Mouse (Mus musculus): ENCODE results near the gene Hipk4. TPM values are rescaled to one million over a fixed set of nuclear protein-coding genes. Genes with fewer than 3 reads are reported as not detected.

The Hipk4 gene
- 0.04 TPM in 1 of 2 replicates, not detected in the other for polyA plus RNA-seq (2015; fragmentation: Nextera tagmentation; extraction: Ambion mirVana)

DNA sequence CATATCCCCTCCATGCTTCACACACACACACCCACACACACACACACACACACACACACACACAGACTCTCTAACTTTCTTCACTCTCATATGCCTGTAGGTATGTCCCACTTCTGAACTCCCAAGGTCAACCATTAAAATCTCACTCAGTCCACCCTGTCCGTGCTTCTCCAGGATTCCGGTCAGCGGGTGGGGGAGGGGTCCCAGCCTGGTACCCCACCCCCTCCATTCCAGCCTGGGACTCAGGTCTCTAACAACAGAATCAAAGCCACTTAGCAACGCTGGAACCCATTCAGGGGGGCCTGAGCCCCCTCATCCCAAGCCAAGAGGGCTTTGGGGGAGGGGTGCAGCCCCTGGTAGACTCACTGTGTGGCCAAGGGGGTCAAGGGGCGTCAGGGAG, at the start of gene Hipk4:
TSS of gene Hipk4 (plus strand) at position 301 of the 400 bp plus-strand sequence.
- Histone ChIP-seq H3K9me3 (ENCODE audit: low read length) (0 out of 2 replicates have a peak, but pooled peaks cover 2% of the 10 kb centered on the region), H3K36me3 (replicated peaks; ENCODE audit: insufficient read depth, low read length) (no peaks in the 10 kb centered on the region), H3K4me1 (ENCODE audit: insufficient read depth) (peaks cover 9% of the 10 kb centered on the region), H3K4me3 (ENCODE audit: low read depth, low read length) (no peak within 1 kb of the TSS), H3K27me3 (ENCODE audit: insufficient read depth, low read length) (no peaks in the 10 kb centered on the region), H3K9ac (replicated peaks) (no peak within 1 kb of the TSS), H3K27ac (ENCODE audit: low read depth) (no peak within 1 kb of the TSS), H3K4me2 (ENCODE audit: low read depth, low read length) (no peak within 1 kb of the TSS)
- no peak for DNase-seq
- no peak for ATAC-seq
- TF ChIP-seq EP300 (IDR thresholded peaks at IDR 0.05; ENCODE audit: low read depth), result no peak
- TF ChIP-seq CTCF (IDR thresholded peaks at IDR 0.05; ENCODE audit: low read depth), result no peak
- WGBS (ENCODE audit: insufficient replicate concordance), result 66% methylated on average over 5 of the region's 5 CpGs

DNA sequence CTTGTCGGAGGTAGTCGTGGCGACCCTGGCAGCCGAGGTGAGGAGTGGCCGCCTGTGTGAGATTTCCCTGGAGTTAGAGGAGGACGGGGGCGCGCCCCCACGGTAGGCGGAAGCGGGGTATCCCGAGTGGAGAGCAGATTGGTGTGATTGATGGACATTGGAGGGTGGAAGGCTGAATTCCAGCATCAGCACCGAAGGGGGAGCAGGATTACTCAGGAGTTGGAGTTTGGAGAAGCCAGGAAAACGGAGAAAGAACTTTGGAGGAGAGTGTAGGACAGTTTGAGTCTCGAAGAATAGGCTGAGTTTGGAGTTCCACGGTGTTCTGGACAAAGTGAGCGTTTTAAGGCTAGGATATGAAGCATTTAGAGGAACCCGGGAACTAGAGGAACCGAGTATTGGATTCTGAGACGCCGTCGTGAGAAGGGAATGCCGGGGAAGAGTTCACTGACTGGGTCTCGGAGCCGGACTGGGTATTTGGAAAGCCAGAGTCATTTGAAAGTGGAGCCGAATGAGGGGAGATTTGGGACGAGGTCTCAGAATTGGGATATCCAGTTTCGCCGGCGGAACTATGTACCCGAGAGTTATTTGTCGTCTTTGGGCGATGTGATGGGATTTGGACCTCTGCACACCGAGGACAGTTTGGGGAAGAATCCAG, 49.1 kb upstream of the Hipk4 start:
- DNase-seq, result no peak
- H3K27ac ChIP-seq (ENCODE audit: low read depth), result peak overlapping the region; percentile 99

DNA sequence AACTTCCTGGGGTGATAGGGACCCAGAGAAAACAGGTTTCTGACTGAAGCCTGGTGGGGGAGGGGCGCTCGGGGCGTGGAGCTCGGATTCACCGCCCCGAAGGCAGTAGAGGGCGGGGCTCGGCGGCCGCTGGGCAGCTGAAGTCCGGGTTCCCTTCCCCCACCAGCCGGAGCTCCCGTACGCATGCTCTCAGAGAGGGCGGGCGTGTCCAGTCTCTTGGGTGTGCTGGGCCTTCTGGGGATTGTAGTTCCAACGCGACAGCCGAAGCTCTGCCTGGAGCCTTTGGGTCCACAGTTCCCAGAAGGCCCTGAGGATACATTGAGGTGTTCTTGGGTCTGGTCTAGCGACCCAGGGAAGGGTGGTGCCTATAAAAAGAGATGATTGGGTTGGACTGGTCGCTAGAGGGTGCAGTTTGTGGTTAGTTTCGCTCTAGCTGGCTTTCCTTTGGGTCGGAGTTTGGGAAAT, 48.5 kb upstream of the Hipk4 start:
- Histone ChIP-seq H3K4me3 (ENCODE audit: low read depth, low read length) (peak overlapping the region; percentile 92), H3K4me2 (ENCODE audit: low read depth, low read length) (peak overlapping the region; percentile 74), H3K9ac (replicated peaks) (peak overlapping the region; percentile 92), H3K36me3 (replicated peaks; ENCODE audit: insufficient read depth, low read length) (peaks cover 23% of the 10 kb centered on the region), H3K27ac (ENCODE audit: low read depth) (peak overlapping the region; percentile 99), H3K4me1 (ENCODE audit: insufficient read depth) (peaks cover 43% of the 10 kb centered on the region), H3K9me3 (ENCODE audit: low read length) (no peaks in the 10 kb centered on the region), H3K27me3 (ENCODE audit: insufficient read depth, low read length) (no peaks in the 10 kb centered on the region)
- ATAC-seq (peak; percentile 85), DNase-seq (peak; percentile 99)
- TF ChIP-seq CTCF (IDR thresholded peaks at IDR 0.05; ENCODE audit: low read depth), result peak; percentile 84
- TF ChIP-seq EP300 (IDR thresholded peaks at IDR 0.05; ENCODE audit: low read depth), result peak; percentile 46
- under 1% methylated on average over 23 of the region's 23 CpGs for WGBS (ENCODE audit: insufficient replicate concordance)

More for the DNA sequence above, 49.1 kb upstream of the Hipk4 start:
- TF ChIP-seq CTCF (IDR thresholded peaks at IDR 0.05; ENCODE audit: low read depth), result no peak
- TF ChIP-seq EP300 (IDR thresholded peaks at IDR 0.05; ENCODE audit: low read depth), result no peak
- ATAC-seq, result peak; percentile 1; the same call in 1 of the 2 replicates
- Histone ChIP-seq H3K9ac (replicated peaks) (peak overlapping the region; percentile 92), H3K9me3 (ENCODE audit: low read length) (no peaks in the 10 kb centered on the region), H3K36me3 (replicated peaks; ENCODE audit: insufficient read depth, low read length) (peaks cover 23% of the 10 kb centered on the region), H3K4me2 (ENCODE audit: low read depth, low read length) (peak overlapping the region; percentile 74), H3K27me3 (ENCODE audit: insufficient read depth, low read length) (no peaks in the 10 kb centered on the region), H3K4me3 (ENCODE audit: low read depth, low read length) (peak overlapping the region; percentile 92), H3K4me1 (ENCODE audit: insufficient read depth) (peaks cover 39% of the 10 kb centered on the region)
- WGBS (ENCODE audit: insufficient replicate concordance), result under 1% methylated on average over 34 of the region's 34 CpGs

DNA sequence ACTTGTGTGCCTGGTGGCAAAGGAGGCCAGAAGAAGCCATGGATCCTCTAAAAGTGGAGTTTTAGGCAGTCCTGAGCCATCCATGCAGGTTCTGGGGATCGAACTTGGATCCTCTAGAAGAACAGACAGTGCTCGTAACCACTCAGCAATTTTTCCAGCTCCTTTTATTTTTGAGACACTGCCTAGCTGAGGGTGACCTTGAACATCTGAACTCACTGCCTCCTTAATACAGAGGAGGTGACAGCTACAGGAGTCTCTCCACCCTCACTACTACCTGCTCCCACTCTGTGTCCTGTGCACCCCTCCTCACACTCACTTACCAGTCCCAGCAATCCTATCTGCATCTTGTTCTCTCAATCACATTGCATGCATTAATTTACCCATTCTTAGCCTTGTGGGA, 47.5 kb upstream of the Hipk4 start:
- Histone ChIP-seq H3K4me2 (ENCODE audit: low read depth, low read length) (peak overlapping the region; percentile 74), H3K9me3 (ENCODE audit: low read length) (no peaks in the 10 kb centered on the region), H3K9ac (replicated peaks) (peak overlapping the region; percentile 63), H3K4me1 (ENCODE audit: insufficient read depth) (peaks cover 49% of the 10 kb centered on the region), H3K27me3 (ENCODE audit: insufficient read depth, low read length) (no peaks in the 10 kb centered on the region), H3K27ac (ENCODE audit: low read depth) (peak overlapping the region; percentile 99), H3K4me3 (ENCODE audit: low read depth, low read length) (peak overlapping the region; percentile 92), H3K36me3 (replicated peaks; ENCODE audit: insufficient read depth, low read length) (peaks cover 23% of the 10 kb centered on the region)
- ATAC-seq, result no peak
- TF ChIP-seq EP300 (IDR thresholded peaks at IDR 0.05; ENCODE audit: low read depth) (no peak), CTCF (IDR thresholded peaks at IDR 0.05; ENCODE audit: low read depth) (no peak)
- DNase-seq, result no peak
- WGBS (ENCODE audit: insufficient replicate concordance), result 79% methylated on average over 2 of the region's 2 CpGs

DNA sequence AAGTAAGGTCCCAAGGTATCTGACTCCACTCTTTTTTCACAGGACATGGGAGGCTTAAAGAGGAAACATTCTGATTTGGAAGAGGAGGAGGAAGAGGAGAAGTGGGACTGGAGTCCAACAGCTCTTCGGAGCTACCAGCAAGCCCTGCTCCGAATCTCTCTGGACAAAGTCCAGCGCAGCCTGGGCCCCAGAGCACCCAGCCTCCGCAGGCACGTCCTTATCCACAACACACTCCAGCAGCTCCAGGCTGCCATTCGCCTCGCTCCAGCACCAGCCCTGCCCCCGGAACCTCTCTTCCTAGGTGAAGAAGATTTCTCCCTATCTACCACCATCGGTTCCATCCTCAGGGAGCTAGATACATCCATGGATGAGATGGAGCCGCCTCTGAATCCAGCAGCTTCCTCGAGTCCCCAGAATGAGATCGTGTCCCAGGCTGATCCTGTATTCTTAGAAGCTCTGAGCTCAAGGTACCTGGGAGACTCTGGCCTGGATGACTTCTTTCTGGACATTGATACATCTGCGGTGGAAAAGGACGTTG, 46.9 kb upstream of the Hipk4 start:
- WGBS (ENCODE audit: insufficient replicate concordance), result 80% methylated on average over 14 of the region's 14 CpGs
- TF ChIP-seq EP300 (IDR thresholded peaks at IDR 0.05; ENCODE audit: low read depth) (no peak), CTCF (IDR thresholded peaks at IDR 0.05; ENCODE audit: low read depth) (no peak)
- H3K9me3 ChIP-seq (ENCODE audit: low read length), result no peaks in the 10 kb centered on the region
- H3K27me3 ChIP-seq (ENCODE audit: insufficient read depth, low read length), result no peaks in the 10 kb centered on the region
- peak overlapping the region; percentile 74 for H3K4me2 ChIP-seq (ENCODE audit: low read depth, low read length)
- H3K27ac ChIP-seq (ENCODE audit: low read depth), result peak overlapping the region; percentile 99; the same call in 1 of the 2 replicates
- H3K4me3 ChIP-seq (ENCODE audit: low read depth, low read length), result no peak overlapping the region
- DNase-seq, result peak; percentile 25
- no peak for ATAC-seq
- peaks cover 23% of the 10 kb centered on the region for H3K36me3 ChIP-seq (replicated peaks; ENCODE audit: insufficient read depth, low read length)
- H3K4me1 ChIP-seq (ENCODE audit: insufficient read depth), result peaks cover 52% of the 10 kb centered on the region
- no peak overlapping the region; the same call in none of the 2 replicates for H3K9ac ChIP-seq (replicated peaks)

DNA sequence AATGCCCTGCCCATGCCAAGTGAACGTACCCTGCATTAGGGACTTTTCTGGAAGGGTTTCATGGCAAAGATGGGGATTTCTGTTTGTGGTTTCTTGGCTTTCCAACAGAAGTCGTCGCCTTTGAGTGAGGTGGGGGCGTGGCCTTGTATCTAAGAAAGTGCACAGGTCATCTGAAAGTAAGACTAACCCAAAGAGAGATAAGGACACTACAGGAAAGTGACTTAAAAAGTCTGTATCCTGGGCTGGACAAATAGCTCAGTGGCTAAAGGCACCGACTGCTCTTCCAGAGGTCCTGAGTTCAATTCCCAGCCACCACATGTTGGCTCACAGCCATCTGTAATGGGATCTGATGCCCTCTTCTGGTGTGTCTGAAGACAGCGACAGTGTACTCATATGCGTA, 44.5 kb upstream of the Hipk4 start:
- H3K9me3 ChIP-seq (ENCODE audit: low read length), result no peaks in the 10 kb centered on the region
- peaks cover 47% of the 10 kb centered on the region for H3K4me1 ChIP-seq (ENCODE audit: insufficient read depth)
- DNase-seq (no peak), ATAC-seq (no peak)
- H3K27ac ChIP-seq (ENCODE audit: low read depth), result peak overlapping the region; percentile 91
- 0 out of 2 replicates have a peak overlapping the region, but pooled peaks have one; percentile 26 for H3K9ac ChIP-seq (replicated peaks)
- no peak overlapping the region for H3K4me3 ChIP-seq (ENCODE audit: low read depth, low read length)
- no peak overlapping the region for H3K4me2 ChIP-seq (ENCODE audit: low read depth, low read length)
- TF ChIP-seq CTCF (IDR thresholded peaks at IDR 0.05; ENCODE audit: low read depth) (no peak), EP300 (IDR thresholded peaks at IDR 0.05; ENCODE audit: low read depth) (no peak)
- H3K36me3 ChIP-seq (replicated peaks; ENCODE audit: insufficient read depth, low read length), result peaks cover 23% of the 10 kb centered on the region
- no peaks in the 10 kb centered on the region for H3K27me3 ChIP-seq (ENCODE audit: insufficient read depth, low read length)
- whole genome bisulfite sequencing (ENCODE audit: insufficient replicate concordance), result 52% methylated on average over 7 of the region's 7 CpGs
